Mouse (Mus musculus) CH12.LX (cell line): ENCODE measurements around the gene Orc4. TPM values are rescaled to one million over a fixed set of nuclear protein-coding genes. Genes with fewer than 3 reads are reported as not detected.

ENCODE experiments used
- DNase-seq: peaks from one replicate; pipeline ENCODE4 v3.0.0-alpha.2; 2013; ENCODE audit errors: extremely low read depth
- H3K27ac ChIP-seq: 2 replicates; pipeline ENCODE4 v1.5.1; 2012; ENCODE audit warnings: low read depth, mild to moderate bottlenecking, control low read depth, moderate library complexity; ENCODE audit not compliant: insufficient read depth
- H3K27me3 ChIP-seq: replicated peaks from 2 replicates; pipeline ENCODE3; 2012; ENCODE audit warnings: inconsistent platforms
- H3K36me3 ChIP-seq, 2 experiments: replicated peaks in 1 of 2; 2 replicates each; pipeline versions ENCODE3 to v1.6.1; 2012; ENCODE audit warnings: inconsistent platforms in 1 of 2, low read length in 1 of 2, mild to moderate bottlenecking in 1 of 2, mixed read lengths in 1 of 2, moderate library complexity in 1 of 2; ENCODE audit not compliant: control insufficient read depth in 1 of 2, insufficient read depth in 1 of 2
- H3K4me1 ChIP-seq, 2 experiments: 2 replicates each; pipeline ENCODE4 v1.6.1; 2012; ENCODE audit warnings: inconsistent platforms in 1 of 2, moderate library complexity in 1 of 2; ENCODE audit not compliant: insufficient read depth in 2 of 2, control insufficient read depth in 1 of 2
- H3K4me2 ChIP-seq: 2 replicates; pipeline ENCODE4 v1.6.1; 2012; ENCODE audit warnings: low read depth, mild to moderate bottlenecking, control low read depth; ENCODE audit not compliant: poor library complexity, insufficient read depth, severe bottlenecking
- H3K4me3 ChIP-seq, 3 experiments: fragments of 150-350 bp in 1 of 3; sonication (generic) in 1 of 3; replicated peaks in 1 of 3; 2 replicates each; pipeline versions ENCODE3 to v1.5.1; 2011 to 2012; ENCODE audit warnings: low read depth in 2 of 3, low read length in 2 of 3, mild to moderate bottlenecking in 2 of 3, moderate library complexity in 2 of 3, control low read depth in 1 of 3, improper control_type of control experiment in 1 of 3, inconsistent platforms in 1 of 3, mixed read lengths in 1 of 3; ENCODE audit not compliant: poor library complexity in 1 of 3
- H3K79me2 ChIP-seq: replicated peaks from 2 replicates; pipeline ENCODE4 v1.6.1; 2012; ENCODE audit warnings: mild to moderate bottlenecking, moderate library complexity; ENCODE audit not compliant: control insufficient read depth, poor library complexity, insufficient read depth, severe bottlenecking; ENCODE audit errors: extremely low read depth
- H3K9ac ChIP-seq: 2 replicates; pipeline ENCODE4 v1.6.1; 2012; ENCODE audit warnings: low read depth, mild to moderate bottlenecking, control low read depth, moderate library complexity; ENCODE audit not compliant: insufficient read depth
- H3K9me3 ChIP-seq: replicated peaks from 2 replicates; pipeline ENCODE3; 2012; ENCODE audit warnings: low read length, inconsistent platforms, mixed read lengths
- CHD1 ChIP-seq: IDR thresholded peaks from 2 replicates; pipeline ENCODE4 v1.6.1; 2012; ENCODE audit warnings: low read depth, low read length, improper control_type of control experiment, inconsistent platforms
- CHD2 ChIP-seq: IDR thresholded peaks from 2 replicates; pipeline ENCODE4 v1.6.1; 2011; ENCODE audit warnings: low read length, improper control_type of control experiment
- CTCF ChIP-seq, 2 experiments: IDR thresholded peaks in 1 of 2; conservative IDR thresholded peaks in 1 of 2; 2 replicates each; pipeline ENCODE4 v1.5.1; 2011 to 2012; ENCODE audit warnings: low read depth in 2 of 2, low read length in 2 of 2, improper control_type of control experiment in 1 of 2, inconsistent platforms in 1 of 2, mild to moderate bottlenecking in 1 of 2, moderate library complexity in 1 of 2
- ELF1 ChIP-seq: IDR thresholded peaks from 2 replicates; pipeline ENCODE4 v1.6.1; 2014; ENCODE audit warnings: low read depth, mild to moderate bottlenecking, inconsistent platforms, low read length, improper control_type of control experiment
- EP300 ChIP-seq: IDR thresholded peaks from 2 replicates; pipeline ENCODE4 v1.6.1; 2011; ENCODE audit warnings: low read length, improper control_type of control experiment
- ETS1 ChIP-seq: conservative IDR thresholded peaks from 2 replicates; pipeline ENCODE4 v1.6.1; 2012; ENCODE audit warnings: low read depth, mild to moderate bottlenecking, inconsistent platforms, low read length, improper control_type of control experiment, moderate library complexity
- GABPA ChIP-seq: IDR thresholded peaks from 2 replicates; pipeline ENCODE4 v1.6.1; 2012; ENCODE audit warnings: low read depth, low read length, improper control_type of control experiment, inconsistent platforms; ENCODE audit not compliant: insufficient replicate concordance
- IRF4 ChIP-seq: IDR thresholded peaks from 2 replicates; pipeline ENCODE4 v1.6.1; 2014; ENCODE audit warnings: low read depth, mild to moderate bottlenecking, inconsistent platforms, low read length, improper control_type of control experiment
- JUN ChIP-seq: IDR thresholded peaks from 2 replicates; pipeline ENCODE4 v1.6.1; 2011; ENCODE audit warnings: low read depth, mild to moderate bottlenecking, low read length, improper control_type of control experiment, moderate library complexity; ENCODE audit not compliant: insufficient read depth
- MAFK ChIP-seq: IDR thresholded peaks from 2 replicates; pipeline ENCODE4 v1.6.1; 2011; ENCODE audit warnings: low read length, improper control_type of control experiment; ENCODE audit not compliant: insufficient replicate concordance
- MAX ChIP-seq: IDR thresholded peaks from 2 replicates; pipeline ENCODE4 v1.6.1; 2011; ENCODE audit warnings: low read length, improper control_type of control experiment
- MAZ ChIP-seq: IDR thresholded peaks from 2 replicates; pipeline ENCODE4 v1.6.1; 2012; ENCODE audit warnings: low read depth, mild to moderate bottlenecking, inconsistent platforms, low read length, improper control_type of control experiment, moderate library complexity
- MYC ChIP-seq: IDR thresholded peaks from 2 replicates; pipeline ENCODE4 v1.6.1; 2011; ENCODE audit warnings: low read depth, mild to moderate bottlenecking, improper control_type of control experiment, low read length
- NRF1 ChIP-seq: IDR thresholded peaks from 2 replicates; pipeline ENCODE4 v1.6.1; 2014; ENCODE audit warnings: low read depth, mild to moderate bottlenecking, inconsistent platforms, low read length, improper control_type of control experiment, moderate library complexity
- PAX5 ChIP-seq: IDR thresholded peaks from 2 replicates; pipeline ENCODE4 v1.6.1; 2012; ENCODE audit warnings: low read length, inconsistent platforms, mixed read lengths
- RAD21 ChIP-seq: IDR thresholded peaks from 2 replicates; pipeline ENCODE4 v1.6.1; 2011; ENCODE audit warnings: low read depth, mild to moderate bottlenecking, low read length, improper control_type of control experiment, moderate library complexity
- RCOR1 ChIP-seq: conservative IDR thresholded peaks from 2 replicates; pipeline ENCODE4 v1.6.1; 2012; ENCODE audit warnings: low read depth, mild to moderate bottlenecking, inconsistent platforms, low read length, improper control_type of control experiment
- SMC3 ChIP-seq: IDR thresholded peaks from 2 replicates; pipeline ENCODE4 v1.6.1; 2011; ENCODE audit warnings: low read depth, low read length, improper control_type of control experiment
- TBP ChIP-seq: conservative IDR thresholded peaks from 2 replicates; pipeline ENCODE4 v1.6.1; 2011; ENCODE audit warnings: low read depth, low read length, improper control_type of control experiment
- USF2 ChIP-seq: conservative IDR thresholded peaks from 2 replicates; pipeline ENCODE4 v1.6.1; 2011; ENCODE audit warnings: low read depth, low read length, improper control_type of control experiment
- ZC3H11A ChIP-seq: IDR thresholded peaks from 2 replicates; pipeline ENCODE4 v1.6.1; 2012; ENCODE audit warnings: low read depth, mild to moderate bottlenecking, inconsistent platforms, low read length, improper control_type of control experiment
- ZKSCAN1 ChIP-seq: IDR thresholded peaks from 2 replicates; pipeline ENCODE4 v1.6.1; 2012; ENCODE audit warnings: low read depth, inconsistent platforms, low read length, improper control_type of control experiment, borderline replicate concordance
- ZMIZ1 ChIP-seq: IDR thresholded peaks from 2 replicates; pipeline ENCODE4 v1.6.1; 2012; ENCODE audit warnings: low read depth, mild to moderate bottlenecking, inconsistent platforms, low read length, improper control_type of control experiment
- ZNF384 ChIP-seq: IDR thresholded peaks from 2 replicates; pipeline ENCODE4 v1.6.1; 2012; ENCODE audit warnings: low read depth, low read length, improper control_type of control experiment, inconsistent platforms
- dilution Hi-C: fragments of 300-500 bp; cut with MboI; formaldehyde crosslinking; loops from 2 replicates; pipeline ENCODE4 v1.14.3; 2020; ENCODE audit warnings: low sequenced_read_pairs; ENCODE audit not compliant: extremely low pct_unique_long_range_greater_than_20kb, extremely low pct_ligation_motif_present
- in situ Hi-C: fragments of 300-500 bp; cut with MboI; formaldehyde crosslinking; loops from 3 replicates; pipeline ENCODE4 v1.14.3; 2019; ENCODE audit warnings: low sequenced_read_pairs, low pct_ligation_motif_present, low pct_unique_long_range_greater_than_20kb, mixed read lengths
- polyA plus RNA-seq: library from polyadenylated mRNA; unstranded; fragments of >175 nt; gene quantifications from 2 replicates; pipeline ENCODE4 v1.2.1, GENCODE M21; 2012; ENCODE audit warnings: low read depth; ENCODE audit not compliant: insufficient read length
- total RNA-seq, 2 experiments: library from RNA; depleted of rRNA; stranded (reverse); fragments of 300-350 nt in 1 of 2; fragments of >200 nt in 1 of 2; gene quantifications; 2 replicates each; pipeline ENCODE4 v1.2.3; 2012 to 2014

The Orc4 gene
- total and polyA plus RNA-seq, 3 experiments, result 42.5 to 180 (median 91.7) TPM

DNA sequence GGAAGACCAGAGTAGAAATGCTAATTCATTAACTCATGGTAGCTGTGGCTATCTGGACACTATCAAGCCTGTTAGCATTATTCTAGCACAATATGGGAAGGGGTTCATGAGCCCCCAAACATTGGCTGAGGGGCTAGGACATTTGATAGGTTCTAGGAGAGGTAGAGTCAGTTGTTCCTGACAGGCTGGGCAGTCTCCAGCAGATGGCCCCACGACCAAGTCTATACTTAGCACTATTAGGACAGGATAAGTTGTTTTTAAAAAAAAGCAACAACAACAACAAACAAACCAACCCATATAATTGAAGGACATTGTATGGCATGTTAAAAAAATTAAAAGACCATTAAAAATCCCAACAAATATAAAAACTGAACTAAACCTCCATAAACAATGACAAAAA, 35.9 kb downstream of the Orc4 start:
- H3K4me3 ChIP-seq, result no peak overlapping the region
- H3K4me2 ChIP-seq, result no peak overlapping the region
- H3K36me3 ChIP-seq, result peaks cover 22 to 65% of the 10 kb centered on the region in 2 experiments
- H3K4me1 ChIP-seq, result no peaks in the 10 kb centered on the region
- H3K79me2 ChIP-seq, result peaks cover 5% of the 10 kb centered on the region; the same call in 1 of the 2 replicates
- no peak for DNase-seq
- H3K9me3 ChIP-seq, result no peaks in the 10 kb centered on the region
- dilution Hi-C loops (no loop called here), in situ Hi-C loops (loop anchor here (25.0 kb wide), 1 partner anchor 823 kb away; no protein-coding TSS in a partner anchor)
- H3K27me3 ChIP-seq, result no peaks in the 10 kb centered on the region
- no peak overlapping the region for H3K27ac ChIP-seq
- TF ChIP-seq GABPA (no peak), CHD1 (no peak), ELF1 (no peak), MAX (no peak), ZC3H11A (no peak), PAX5 (no peak), RAD21 (peak; percentile 28), ZKSCAN1 (no peak), MYC (no peak), RCOR1 (no peak), CHD2 (no peak), ZNF384 (no peak), IRF4 (no peak), TBP (no peak), NRF1 (no peak), EP300 (no peak), SMC3 (0 out of 2 replicates have a peak, but pooled peaks have one; percentile 14), MAFK (no peak), MAZ (no peak), JUN (no peak), USF2 (no peak), CTCF (conservative IDR thresholded peaks at IDR 0.05 in 1 of 2, IDR thresholded peaks at IDR 0.05 in 1 of 2; ENCODE audit: low read depth in 2 of 2, low read length in 2 of 2) (peak in 1 of 2 experiments; percentile 40; a peak in 2 of 4 replicates), ETS1 (no peak), ZMIZ1 (no peak)
- H3K9ac ChIP-seq, result no peak overlapping the region
